Mouse (Mus musculus) liver, adult 2 months (tissue): ENCODE measurements around the gene Tmem184a.
A peak's percentile ranks its signal among the peaks of the same experiment; 100 is the strongest.

Experiments used
- CTCF ChIP-seq: fragments of 200-500 bp; IDR thresholded peaks from 2 replicates; pipeline ENCODE4 v1.5.1; 2011; ENCODE audit warnings: low read depth, low read length, control low read depth
- POLR2A ChIP-seq: fragments of 200-500 bp; IDR thresholded peaks from 2 replicates; pipeline ENCODE4 v1.6.1; 2011; ENCODE audit warnings: low read length, control low read depth; ENCODE audit not compliant: insufficient read depth; ENCODE audit errors: extremely low read depth

DNA sequence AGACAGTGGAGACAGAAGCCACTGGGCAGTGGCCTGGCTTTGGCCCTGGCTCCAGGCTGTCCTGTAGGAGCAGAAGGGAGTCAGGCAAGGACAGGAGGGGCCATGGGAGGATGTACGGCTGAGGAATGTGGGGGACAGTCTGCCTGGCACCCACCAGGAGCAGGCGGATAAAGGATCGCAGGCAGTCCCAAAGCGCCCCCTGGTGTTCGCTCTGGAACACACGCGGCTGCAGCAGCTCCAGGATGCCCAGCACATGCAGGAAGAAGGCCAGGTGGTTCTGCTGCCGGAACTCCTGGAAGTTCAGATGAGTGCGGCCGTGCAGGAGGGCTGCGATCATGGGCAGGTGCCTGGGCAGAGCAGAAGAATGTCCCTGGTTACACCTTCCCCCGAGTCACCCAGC is 65.0 kb downstream of the Tmem184a start:
- TF ChIP-seq CTCF (peak; percentile 82), POLR2A (no peak)
